Mouse (Mus musculus): Measurements from ENCODE around the gene Dcaf17.
A peak's percentile ranks its signal among the peaks of the same experiment; 100 is the strongest.

Dcaf17 gene

DNA sequence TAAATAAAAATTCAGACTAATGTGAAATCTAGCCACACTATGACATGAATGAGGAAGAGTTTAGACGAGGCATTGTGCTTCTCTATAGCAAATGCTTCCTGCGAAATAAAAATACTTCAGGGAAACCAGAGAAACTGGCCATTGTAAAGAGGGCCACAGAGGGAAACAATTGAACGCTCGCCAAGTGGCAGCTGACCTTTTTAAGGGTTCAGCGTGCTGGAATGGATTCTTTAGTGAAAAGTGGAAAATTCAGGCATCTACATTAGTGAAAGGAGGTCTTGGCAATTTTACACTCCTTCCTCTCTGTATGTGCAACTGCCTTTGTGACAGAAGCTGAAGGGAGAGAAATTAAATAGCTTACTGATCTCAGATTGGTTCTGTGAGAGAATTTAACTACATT, 66.3 kb downstream of the Dcaf17 start:
- peak; percentile 20 for DNase-seq (ENCODE audit: low read depth)

DNA sequence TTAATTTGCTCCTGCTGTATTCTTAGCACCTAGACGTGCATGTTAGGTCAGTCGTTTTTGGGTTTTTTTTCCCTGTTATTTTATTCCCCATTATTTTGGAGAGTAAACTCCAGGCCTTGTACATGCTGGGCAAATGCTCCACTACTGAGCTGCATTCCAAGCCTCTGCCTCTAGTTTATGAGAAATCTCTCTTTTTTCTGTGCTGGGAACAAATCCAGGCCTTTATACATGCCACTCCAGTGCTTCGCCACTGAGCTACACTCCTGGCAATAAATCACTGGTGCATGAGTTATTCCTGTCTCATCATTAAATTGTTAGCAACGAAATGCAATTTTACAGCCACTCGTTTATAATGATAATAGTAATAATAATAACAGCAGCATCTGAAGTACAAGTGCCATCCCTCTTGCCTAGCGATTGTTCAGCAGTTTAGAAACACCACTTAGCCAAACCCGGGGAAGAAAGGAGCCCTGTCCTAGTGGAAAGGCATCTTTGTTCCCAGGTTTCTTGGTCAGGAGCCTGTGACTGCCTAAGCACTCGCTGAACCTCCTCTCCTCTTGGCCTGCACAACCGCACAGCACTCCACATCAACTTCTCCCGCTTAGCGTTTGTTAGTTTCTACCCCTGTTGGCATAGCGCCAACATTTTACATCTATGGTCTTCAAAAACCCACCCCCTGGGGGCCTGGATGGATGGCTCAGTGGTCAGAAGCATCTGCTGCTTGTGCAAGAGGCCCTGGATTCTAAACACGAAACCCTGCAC, 67.3 kb downstream of the Dcaf17 start:
- DNase-seq (ENCODE audit: low read depth), result peak; percentile 33

DNA sequence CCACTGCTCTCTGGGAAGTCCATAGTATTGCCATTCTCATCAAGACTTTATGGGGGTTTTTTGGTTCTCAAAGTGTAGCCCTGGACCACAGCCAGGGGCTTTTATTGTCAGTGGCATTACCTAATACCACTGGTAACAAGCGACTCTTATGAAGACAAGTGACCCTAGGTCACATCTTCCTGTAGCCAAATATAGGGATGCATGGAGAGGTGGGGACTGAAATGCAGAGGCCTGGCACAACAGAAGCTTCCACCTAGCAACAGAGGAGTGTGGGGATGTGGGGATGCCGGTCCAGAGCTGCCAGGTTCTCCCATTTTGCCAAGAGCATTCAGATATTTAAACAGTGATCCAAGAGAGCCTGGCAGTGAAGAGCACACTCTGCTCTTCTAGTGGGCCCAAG, 68.5 kb downstream of the Dcaf17 start:
- no peak for DNase-seq (ENCODE audit: low read depth)

DNA sequence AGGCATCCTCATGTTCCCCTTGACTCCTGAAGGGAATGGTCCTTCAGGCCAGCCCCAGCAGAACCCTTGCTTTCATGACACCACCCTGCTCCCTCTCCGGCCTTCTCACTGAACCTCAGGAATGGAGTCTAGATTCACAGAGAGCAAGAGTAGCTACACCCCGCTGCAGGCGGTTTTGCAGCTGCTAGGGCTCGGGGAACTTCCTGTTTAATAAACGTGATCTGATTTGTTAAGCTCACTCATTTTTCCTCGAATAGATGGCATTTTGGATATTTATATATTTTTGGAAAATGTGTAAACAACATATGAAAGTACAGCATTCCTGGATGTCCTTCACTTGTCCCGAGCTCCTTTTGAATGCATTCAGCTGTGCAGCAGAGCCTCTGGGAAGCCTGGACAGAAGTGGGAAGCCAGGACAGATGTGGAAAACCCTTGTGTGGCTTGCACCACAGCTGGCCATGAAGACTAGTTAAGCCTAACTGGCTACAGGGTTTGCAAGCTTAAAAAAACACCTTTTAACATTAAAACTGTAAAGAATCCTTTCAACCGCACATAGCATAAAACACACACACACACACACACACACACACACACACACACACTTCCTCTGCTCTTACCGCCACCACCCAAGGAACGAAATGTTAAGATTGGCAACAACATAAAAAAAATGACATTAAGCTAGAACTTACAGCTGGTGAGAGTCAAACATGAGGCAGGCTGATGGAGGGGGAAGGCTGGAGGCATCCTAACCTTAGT, 72.8 kb downstream of the Dcaf17 start:
- no peak for DNase-seq (ENCODE audit: low read depth)

DNA sequence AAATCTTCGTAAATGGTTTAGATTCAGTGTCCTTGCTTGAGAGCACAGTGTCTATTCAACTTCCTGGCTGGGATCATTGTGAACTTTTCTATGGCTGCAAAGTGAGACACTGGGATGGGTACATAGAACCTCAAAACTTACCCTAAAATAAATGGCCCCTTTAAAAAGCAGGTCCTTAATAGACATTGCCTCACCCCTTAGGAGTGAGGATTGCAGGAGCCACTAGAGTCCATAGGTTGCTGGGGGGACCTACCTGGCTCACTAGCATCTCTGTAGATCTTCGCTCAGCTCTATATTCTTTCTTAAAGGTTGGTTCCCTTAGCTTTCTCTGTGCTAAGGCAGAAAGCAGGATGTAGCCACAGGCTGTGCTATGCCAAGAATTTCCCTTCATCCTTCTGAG, 75.2 kb downstream of the Dcaf17 start:
- no peak for DNase-seq (ENCODE audit: low read depth)

DNA sequence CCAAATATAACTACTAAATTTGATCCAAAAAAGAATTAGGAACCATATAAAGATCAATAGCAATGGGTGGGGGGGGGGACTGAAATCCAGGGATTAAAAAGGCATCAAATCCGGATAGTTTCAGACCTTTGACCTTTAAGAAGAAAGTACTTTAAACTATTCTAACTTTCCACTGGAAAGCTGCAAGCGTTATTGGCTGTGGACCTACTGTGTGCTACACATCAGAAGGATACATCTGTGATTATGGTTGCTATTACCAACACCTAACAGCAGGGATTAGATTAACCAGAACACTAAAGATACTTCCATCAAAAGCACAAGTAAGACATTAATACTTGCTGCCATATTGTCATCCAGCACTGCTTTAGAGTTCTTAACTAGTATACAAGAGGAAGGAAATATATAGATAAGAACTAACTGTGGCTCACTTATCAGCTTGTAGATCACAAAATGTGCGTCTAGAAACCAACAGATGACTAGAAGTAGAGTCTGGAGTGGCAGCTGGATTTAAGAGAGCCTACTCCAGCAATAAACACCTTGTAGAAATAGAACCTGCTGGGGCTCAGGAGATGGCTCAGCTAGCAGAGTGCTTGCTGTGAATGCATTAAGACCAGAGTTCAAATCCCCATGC, 76.9 kb downstream of the Dcaf17 start:
- DNase-seq (ENCODE audit: low read depth), result no peak

DNA sequence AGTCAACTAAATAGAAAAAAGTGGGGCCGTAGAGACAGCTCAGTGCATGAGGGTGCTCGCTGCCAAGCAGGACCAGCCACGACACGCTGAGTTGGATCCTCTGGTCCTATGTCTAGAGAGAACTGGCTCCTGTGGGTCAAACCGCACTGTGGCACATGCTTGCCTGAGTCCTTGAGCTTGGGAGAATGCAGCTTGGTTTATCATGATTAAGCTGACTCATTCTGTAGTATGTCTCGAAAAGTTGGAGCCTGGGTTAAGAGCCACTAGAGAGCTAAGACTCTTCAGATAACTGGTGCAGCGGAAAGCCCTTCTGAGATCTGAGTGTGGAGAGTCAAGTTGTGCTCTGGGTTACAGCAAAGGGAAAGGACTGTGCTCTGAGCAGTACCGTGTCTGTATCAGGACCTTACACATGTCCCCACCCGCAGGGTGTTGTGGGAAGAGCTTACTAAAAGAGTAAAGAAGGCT, 78.9 kb downstream of the Dcaf17 start:
- peak; percentile 14 for DNase-seq (ENCODE audit: low read depth)

DNA sequence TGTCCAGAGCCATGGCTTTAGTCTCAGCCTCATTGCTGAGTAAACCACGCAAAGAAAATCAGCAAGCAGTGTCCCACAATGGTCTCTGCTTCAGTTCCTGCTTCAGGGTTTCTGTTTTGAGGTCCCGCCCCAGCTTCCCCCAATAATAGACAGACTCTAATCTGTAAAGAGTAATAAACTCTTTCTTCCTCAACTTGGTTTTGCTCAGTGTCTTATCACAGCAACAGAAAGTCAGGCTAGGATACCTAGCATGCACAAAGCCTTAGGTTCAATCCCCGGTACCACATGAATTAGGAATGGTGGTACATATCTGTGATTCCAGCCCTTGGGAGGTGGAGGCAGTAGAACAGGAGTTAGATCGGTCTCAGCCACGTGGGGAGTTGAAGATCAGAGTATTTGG, 79.7 kb downstream of the Dcaf17 start:
- no peak for DNase-seq (ENCODE audit: low read depth)

DNA sequence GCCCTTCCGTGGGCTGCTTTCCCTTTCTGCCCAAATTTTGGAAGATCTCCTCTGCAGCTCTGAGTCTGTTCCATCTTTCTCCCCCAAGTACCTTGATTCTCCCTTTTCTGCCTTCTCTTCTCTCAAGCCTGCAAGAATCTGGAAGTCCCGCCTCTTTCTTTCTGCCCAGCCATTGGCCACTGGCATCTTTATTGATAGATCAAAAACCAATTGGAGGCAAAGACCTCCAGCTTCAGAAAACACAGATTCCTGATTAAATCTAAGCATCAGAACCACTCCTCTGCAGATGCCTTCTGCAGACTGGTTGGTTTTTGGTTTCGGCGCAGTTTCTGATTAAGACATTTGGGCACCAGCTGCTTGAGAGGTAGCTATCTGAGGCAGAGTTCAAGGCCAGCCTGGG, 85.5 kb downstream of the Dcaf17 start:
- DNase-seq (ENCODE audit: low read depth), result peak; percentile 17

DNA sequence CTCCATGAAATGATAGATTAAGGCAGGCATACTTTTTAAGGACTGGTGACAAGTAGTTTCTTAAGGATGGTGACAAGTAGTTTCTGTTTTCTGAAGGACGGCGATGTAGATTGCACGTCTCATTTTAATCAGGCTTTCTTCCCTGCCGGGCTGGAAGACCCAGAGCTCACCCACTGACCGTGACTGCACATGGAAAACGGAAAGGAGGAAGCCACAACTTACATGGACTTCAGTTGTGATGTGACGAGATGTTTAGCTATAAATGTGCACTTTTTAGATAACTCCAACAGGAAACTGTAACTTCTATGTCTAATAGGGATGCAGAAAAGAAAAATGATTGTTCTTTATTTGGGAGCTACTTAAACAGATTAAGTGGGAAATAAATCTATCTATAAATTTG, 87.3 kb downstream of the Dcaf17 start:
- DNase-seq (ENCODE audit: low read depth), result no peak

DNA sequence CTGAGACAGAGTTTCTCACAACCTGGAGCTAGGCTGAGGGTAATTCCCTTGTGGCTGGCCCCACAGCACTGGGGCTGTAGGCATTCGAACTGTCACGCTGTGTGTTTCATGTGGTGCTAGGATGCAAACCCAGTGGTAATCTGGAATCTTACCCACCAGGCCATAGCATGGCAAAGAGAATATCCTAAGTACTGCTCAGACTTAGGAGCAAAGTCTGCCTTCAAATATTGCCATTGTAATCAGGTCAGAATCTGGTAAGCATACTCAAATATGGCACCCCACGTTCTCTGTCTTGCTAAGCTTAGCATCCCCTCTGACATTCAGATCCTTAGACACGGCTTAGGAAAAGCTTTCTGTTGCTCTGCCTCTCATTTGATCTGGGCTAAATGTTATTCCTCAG, 90.7 kb downstream of the Dcaf17 start:
- DNase-seq (ENCODE audit: low read depth), result no peak

DNA sequence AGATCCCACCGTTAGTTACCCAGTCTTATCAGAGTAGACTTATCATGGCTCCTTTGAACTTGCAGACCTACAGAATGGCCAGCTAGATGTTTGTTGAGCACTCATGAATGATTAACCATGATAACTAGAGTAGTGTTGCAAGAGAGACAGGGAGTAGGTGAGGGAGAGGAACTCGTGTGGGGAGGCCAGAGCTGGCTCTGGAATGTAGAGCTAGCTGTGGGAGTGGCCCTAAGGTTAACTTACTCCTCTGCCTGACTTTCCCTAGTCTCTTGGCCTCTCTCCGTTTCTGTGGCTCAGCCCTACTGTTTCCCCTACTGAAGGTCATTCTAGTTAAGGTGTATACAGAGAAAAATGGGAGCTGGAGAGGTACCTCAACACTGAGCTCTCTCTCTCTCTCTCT, 91.1 kb downstream of the Dcaf17 start:
- DNase-seq (ENCODE audit: low read depth), result no peak

DNA sequence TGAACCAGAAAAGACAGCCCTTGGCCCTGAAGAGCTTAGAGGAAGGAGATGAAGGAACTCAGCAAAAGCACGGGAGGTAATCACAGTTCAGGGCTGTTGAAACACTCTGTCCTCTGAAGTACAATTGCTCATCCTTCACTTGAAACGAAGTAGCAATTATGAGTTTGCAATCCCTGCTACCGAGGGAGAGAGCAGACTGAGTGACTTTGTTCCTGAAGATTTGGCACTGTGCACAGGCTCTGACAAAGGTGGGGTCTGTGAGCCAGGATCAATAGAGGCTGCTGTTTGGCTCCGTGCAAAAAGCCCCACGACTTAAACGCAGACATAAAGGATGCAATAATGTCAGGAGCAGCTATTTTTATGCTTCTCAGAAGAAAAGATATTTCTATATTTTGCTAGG, 92.7 kb downstream of the Dcaf17 start:
- DNase-seq (ENCODE audit: low read depth), result no peak

All from NIH3T3 (cell line).